Mouse (Mus musculus): ENCODE results near the gene Tesmin. TPM values are rescaled to one million over a fixed set of nuclear protein-coding genes. Genes with fewer than 3 reads are reported as not detected.

The Tesmin gene
- polyA plus RNA-seq (2014; fragmentation: Illumina TruSeq; extraction: RNeasy Lipid Tissue Mini Kit (QIAGEN cat#74804); ENCODE audit: low read depth, low replicate concordance): not detected

GRCm38 (mm10) chr19:3388629-3389057, at the start of gene Tesmin:
TSS of gene Tesmin (plus strand) at chr19:3388857.

GRCm38 (mm10) chr19:3414268-3414733, 25.6 kb downstream of the Tesmin start, which contains the start of gene Gal:
TSS of gene Gal (minus strand) at chr19:3414544.

Other genes with a start within 250 kb of the Tesmin start
- 33.6 TPM for gene Mrpl21, start 106.0 kb upstream of the Tesmin start, polyA plus RNA-seq (2014; fragmentation: Illumina TruSeq; extraction: RNeasy Lipid Tissue Mini Kit (QIAGEN cat#74804); ENCODE audit: low read depth, low replicate concordance)
- gene Ighmbp2, start 105.8 kb upstream of the Tesmin start, polyA plus RNA-seq (2014; fragmentation: Illumina TruSeq; extraction: RNeasy Lipid Tissue Mini Kit (QIAGEN cat#74804); ENCODE audit: low read depth, low replicate concordance): 0.24 TPM
- 118 TPM for gene Cpt1a, start 66.5 kb upstream of the Tesmin start, polyA plus RNA-seq (2014; fragmentation: Illumina TruSeq; extraction: RNeasy Lipid Tissue Mini Kit (QIAGEN cat#74804); ENCODE audit: low read depth, low replicate concordance)
- not detected for gene Gal, start 25.7 kb downstream of the Tesmin start, polyA plus RNA-seq (2014; fragmentation: Illumina TruSeq; extraction: RNeasy Lipid Tissue Mini Kit (QIAGEN cat#74804); ENCODE audit: low read depth, low replicate concordance)
- gene Ppp6r3, start 186.9 kb downstream of the Tesmin start, polyA plus RNA-seq (2014; fragmentation: Illumina TruSeq; extraction: RNeasy Lipid Tissue Mini Kit (QIAGEN cat#74804); ENCODE audit: low read depth, low replicate concordance): 51.8 TPM